Comparison of ENCODE assay signal across 8 mouse cellular contexts in the genomic region with DNA sequence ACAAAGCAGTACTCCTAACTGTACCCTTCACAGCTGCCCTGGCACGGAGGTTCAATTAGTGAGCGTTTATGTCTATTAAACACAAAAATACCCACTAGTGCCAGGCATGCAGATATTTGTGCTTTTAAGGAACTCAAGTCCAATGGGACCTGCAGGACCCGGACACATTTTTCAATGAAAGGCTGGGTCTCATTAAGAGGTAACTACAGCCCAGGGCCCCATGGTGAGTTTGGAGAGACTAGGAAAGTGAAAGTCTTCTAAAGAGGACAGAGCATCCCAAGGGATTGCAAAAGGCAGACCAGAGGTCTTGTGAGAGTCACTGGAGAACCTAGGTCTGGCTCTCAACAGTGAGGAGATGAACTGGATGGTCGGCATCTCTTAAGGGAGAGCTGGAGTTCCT. TPM values are rescaled to one million over a fixed set of nuclear protein-coding genes. Genes with fewer than 3 reads are reported as not detected.
DNase-seq lines count a peak whose midpoint lies in the region; ATAC-seq and TF ChIP-seq lines count a peak whose summit lies in the region.
"Had no signal": no experiment of that assay in that cellular context is flagged by ENCODE, and none has a peak within 500 bp of the region (broad histone marks: within the 10 kb centered on the region; RNA-seq: fewer than 3 reads in every experiment).

No protein-coding gene starts in this region.

- H3K4me2 ChIP-seq in lung, postnatal 0 days (replicated peaks; ENCODE audit: low read depth, low read length), result peak overlapping the region; percentile 91
- H3K4me2 ChIP-seq in forebrain, embryonic 15.5 days (replicated peaks), result peak overlapping the region; percentile 91; the same call in 1 of the 2 replicates
- H3K4me2 ChIP-seq in limb, embryonic 13.5 days (replicated peaks), result peak overlapping the region; percentile 98
- H3K4me2 ChIP-seq in stomach, embryonic 15.5 days, result peak overlapping the region; percentile 92

- WGBS in lung, postnatal 0 days, result 70% methylated on average over 4 of the region's 4 CpGs
- WGBS in forebrain, embryonic 15.5 days, result 88% methylated on average over 4 of the region's 4 CpGs
- WGBS in limb, embryonic 13.5 days, result 72% methylated on average over 4 of the region's 4 CpGs
- WGBS in stomach, embryonic 15.5 days, result 81% methylated on average over 4 of the region's 4 CpGs

- no peak for TF ChIP-seq EP300 in lung, postnatal 0 days (IDR thresholded peaks at IDR 0.05)

- H3K9me3 ChIP-seq in lung, postnatal 0 days (ENCODE audit: low read length), result no peaks in the 10 kb centered on the region
- no peaks in the 10 kb centered on the region for H3K9me3 ChIP-seq in forebrain, embryonic 15.5 days
- no peaks in the 10 kb centered on the region for H3K9me3 ChIP-seq in limb, embryonic 13.5 days
- no peaks in the 10 kb centered on the region for H3K9me3 ChIP-seq in stomach, embryonic 15.5 days

- 0 out of 2 replicates have a peak overlapping the region, but pooled peaks have one; percentile 84 for H3K4me3 ChIP-seq in lung, postnatal 0 days (ENCODE audit: low read depth, low read length)
- no peak overlapping the region for H3K4me3 ChIP-seq in forebrain, embryonic 15.5 days
- H3K4me3 ChIP-seq in limb, embryonic 13.5 days, result peak overlapping the region; percentile 96
- 0 out of 2 replicates have a peak overlapping the region, but pooled peaks have one; percentile 99 for H3K4me3 ChIP-seq in stomach, embryonic 15.5 days (replicated peaks)

- H3K9ac ChIP-seq in lung, postnatal 0 days (replicated peaks; ENCODE audit: low read depth), result peak overlapping the region; percentile 92; the same call in 1 of the 2 replicates
- H3K9ac ChIP-seq in forebrain, embryonic 15.5 days (replicated peaks), result no peak overlapping the region
- peak overlapping the region; percentile 93 for H3K9ac ChIP-seq in limb, embryonic 13.5 days
- H3K9ac ChIP-seq in stomach, embryonic 15.5 days, result no peak overlapping the region

- no peak for ATAC-seq in lung, postnatal 0 days
- ATAC-seq in forebrain, embryonic 15.5 days (replicated peaks), result no peak
- no peak for ATAC-seq in limb, embryonic 13.5 days (ENCODE audit: low FRiP score, low read depth)
- no peak for ATAC-seq in stomach, embryonic 15.5 days (ENCODE audit: insufficient read depth, low FRiP score, low read depth)
- ATAC-seq in activated CD4-positive, CD25-positive, alpha-beta regulatory T cell, adult 4 months, result no peak

- peak overlapping the region; percentile 97 for H3K27ac ChIP-seq in lung, postnatal 0 days (ENCODE audit: low read length)
- H3K27ac ChIP-seq in forebrain, embryonic 15.5 days (replicated peaks), result no peak overlapping the region
- H3K27ac ChIP-seq in limb, embryonic 13.5 days, result no peak overlapping the region
- no peak overlapping the region for H3K27ac ChIP-seq in stomach, embryonic 15.5 days

- no peaks in the 10 kb centered on the region for H3K27me3 ChIP-seq in lung, postnatal 0 days (replicated peaks; ENCODE audit: insufficient read depth, low read length)
- H3K27me3 ChIP-seq in forebrain, embryonic 15.5 days, result no peaks in the 10 kb centered on the region
- H3K27me3 ChIP-seq in limb, embryonic 13.5 days, result no peaks in the 10 kb centered on the region
- no peaks in the 10 kb centered on the region for H3K27me3 ChIP-seq in stomach, embryonic 15.5 days (replicated peaks)

- H3K4me1 ChIP-seq in lung, postnatal 0 days (ENCODE audit: insufficient read depth, low read depth, low read length), result peaks cover 6% of the 10 kb centered on the region; the same call in 1 of the 2 replicates
- peaks cover 23% of the 10 kb centered on the region for H3K4me1 ChIP-seq in forebrain, embryonic 15.5 days
- H3K4me1 ChIP-seq in limb, embryonic 13.5 days, result peaks cover 30% of the 10 kb centered on the region
- peaks cover 17% of the 10 kb centered on the region for H3K4me1 ChIP-seq in stomach, embryonic 15.5 days

- peaks cover 6% of the 10 kb centered on the region; the same call in 1 of the 2 replicates for H3K36me3 ChIP-seq in lung, postnatal 0 days (ENCODE audit: insufficient read depth, low read length)
- peaks cover 27% of the 10 kb centered on the region for H3K36me3 ChIP-seq in forebrain, embryonic 15.5 days
- peaks cover 40% of the 10 kb centered on the region for H3K36me3 ChIP-seq in limb, embryonic 13.5 days
- peaks cover 22% of the 10 kb centered on the region for H3K36me3 ChIP-seq in stomach, embryonic 15.5 days

- no peak for DNase-seq in lung, postnatal 0 days (ENCODE audit: low spot score)
- DNase-seq in lung, postnatal 25 days (ENCODE audit: low spot score), result no peak
- DNase-seq in adrenal gland, adult (ENCODE audit: inconsistent age in 2 of 2, low spot score in 1 of 2), result no peak
- DNase-seq: layer of hippocampus, adult 9-11 months had no signal

- TF ChIP-seq CTCF in lung, postnatal 0 days (IDR thresholded peaks at IDR 0.05), result no peak

RNA-seq across cellular contexts. Expression of a gene that starts 1.8 kb away (rescaled TPM):
- 169 and 188 TPM in 2 replicates for polyA plus RNA-seq in lung, postnatal 0 days (2015; fragmentation: Nextera tagmentation; extraction: Ambion mirVana)
- 157 and 161 TPM in 2 replicates for polyA plus RNA-seq in forebrain, embryonic 15.5 days (2015; fragmentation: Nextera tagmentation; extraction: Ambion mirVana)
- polyA plus RNA-seq in limb, embryonic 13.5 days (2015; fragmentation: Nextera tagmentation; extraction: Ambion mirVana), result 131 and 132 TPM in 2 replicates
- 92.1 and 101 TPM in 2 replicates for polyA plus RNA-seq in stomach, embryonic 15.5 days (2015; fragmentation: Nextera tagmentation; extraction: Ambion mirVana)
- polyA plus RNA-seq in activated CD4-positive, CD25-positive, alpha-beta regulatory T cell, adult 4 months (2017; shearing (Covaris generic)), result 10 to 100 TPM; 86.0 to 87.7 TPM

RNA-seq across cellular contexts. Expression of a gene that starts 18.5 kb away (rescaled TPM):
- polyA plus RNA-seq in lung, postnatal 0 days (2015; fragmentation: Nextera tagmentation; extraction: Ambion mirVana), result 13.6 and 17.7 TPM in 2 replicates
- 11.8 and 27.5 TPM in 2 replicates for polyA plus RNA-seq in forebrain, embryonic 15.5 days (2015; fragmentation: Nextera tagmentation; extraction: Ambion mirVana)
- 15.2 and 16.3 TPM in 2 replicates for polyA plus RNA-seq in limb, embryonic 13.5 days (2015; fragmentation: Nextera tagmentation; extraction: Ambion mirVana)
- 33.0 and 37.8 TPM in 2 replicates for polyA plus RNA-seq in stomach, embryonic 15.5 days (2015; fragmentation: Nextera tagmentation; extraction: Ambion mirVana)
- under 1 TPM in 1 of 2 experiments, not detected in 1; 0.48 TPM for polyA plus RNA-seq in activated CD4-positive, CD25-positive, alpha-beta regulatory T cell, adult 4 months (2017; shearing (Covaris generic))

RNA-seq across cellular contexts. Expression of a gene that starts 22.6 kb away (rescaled TPM):
- polyA plus RNA-seq in lung, postnatal 0 days (2015; fragmentation: Nextera tagmentation; extraction: Ambion mirVana), result 0.84 and 1.6 TPM in 2 replicates
- polyA plus RNA-seq in forebrain, embryonic 15.5 days (2015; fragmentation: Nextera tagmentation; extraction: Ambion mirVana), result 5.1 and 6.8 TPM in 2 replicates
- 10.6 and 10.8 TPM in 2 replicates for polyA plus RNA-seq in limb, embryonic 13.5 days (2015; fragmentation: Nextera tagmentation; extraction: Ambion mirVana)
- 12.7 and 14.0 TPM in 2 replicates for polyA plus RNA-seq in stomach, embryonic 15.5 days (2015; fragmentation: Nextera tagmentation; extraction: Ambion mirVana)
- polyA plus RNA-seq in activated CD4-positive, CD25-positive, alpha-beta regulatory T cell, adult 4 months (2017; shearing (Covaris generic)), result 1 to 10 TPM in 1 of 2 experiments, under 1 TPM in 1; 0.70 to 3.2 TPM

RNA-seq across cellular contexts. Expression of a gene that starts 36.9 kb away (rescaled TPM):
- 27.5 and 33.0 TPM in 2 replicates for polyA plus RNA-seq in lung, postnatal 0 days (2015; fragmentation: Nextera tagmentation; extraction: Ambion mirVana)
- polyA plus RNA-seq in forebrain, embryonic 15.5 days (2015; fragmentation: Nextera tagmentation; extraction: Ambion mirVana), result 10.8 and 12.3 TPM in 2 replicates
- polyA plus RNA-seq in limb, embryonic 13.5 days (2015; fragmentation: Nextera tagmentation; extraction: Ambion mirVana), result 3.7 and 4.1 TPM in 2 replicates
- polyA plus RNA-seq in stomach, embryonic 15.5 days (2015; fragmentation: Nextera tagmentation; extraction: Ambion mirVana), result 6.4 and 6.7 TPM in 2 replicates
- 10 to 100 TPM; 23.9 to 27.1 TPM for polyA plus RNA-seq in activated CD4-positive, CD25-positive, alpha-beta regulatory T cell, adult 4 months (2017; shearing (Covaris generic))

Comparison
In these comparisons a context has a peak if more than half of its experiments do, and no peak if none do; other contexts are left out.
1. H3K9ac ChIP-seq: peak in lung, postnatal 0 days (single experiment) and limb, embryonic 13.5 days (single experiment); none in forebrain, embryonic 15.5 days (single experiment) and stomach, embryonic 15.5 days (single experiment).
2. Peak in every context shown above with its lines, with median percentiles within 50 percentile points of each other: H3K4me2 ChIP-seq.